Mouse (Mus musculus) B cell, adult 2 months (primary cell): ENCODE measurements at regions not wholly inside any gene's neighbourhood (a gene's known extent, or its start where the extent isn't known, plus 50 kb on each side); places are given as distances from the start of the nearest gene placed in this dataset.
A peak's percentile ranks its signal among the peaks of the same experiment; 100 is the strongest.

Experiments
- DNase-seq, 2 experiments: peaks; one replicate each; pipeline ENCODE4 v3.0.0; 2022

DNA sequence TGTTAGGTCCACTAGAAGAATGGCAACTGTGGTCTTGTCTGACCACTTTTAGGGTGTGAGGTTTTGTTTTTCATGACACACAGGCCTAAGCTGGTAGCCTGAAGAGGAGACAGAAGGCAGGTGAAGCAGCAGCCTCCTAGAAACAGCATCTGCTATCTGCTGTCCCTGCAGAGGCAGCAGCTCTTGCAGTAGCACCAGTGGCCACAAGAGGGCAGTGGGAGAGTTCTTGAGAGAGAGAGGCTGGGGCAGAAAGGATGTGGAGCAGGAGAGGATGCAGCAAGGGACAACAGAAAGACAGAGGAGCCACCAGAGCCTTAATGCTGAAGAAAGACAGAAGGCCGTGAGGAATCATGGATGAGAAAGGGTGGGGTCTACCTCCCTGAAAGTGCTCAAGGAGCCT, 88.1 kb upstream of the Usp51 start:
- DNase-seq = peak; percentile 58 to 59

DNA sequence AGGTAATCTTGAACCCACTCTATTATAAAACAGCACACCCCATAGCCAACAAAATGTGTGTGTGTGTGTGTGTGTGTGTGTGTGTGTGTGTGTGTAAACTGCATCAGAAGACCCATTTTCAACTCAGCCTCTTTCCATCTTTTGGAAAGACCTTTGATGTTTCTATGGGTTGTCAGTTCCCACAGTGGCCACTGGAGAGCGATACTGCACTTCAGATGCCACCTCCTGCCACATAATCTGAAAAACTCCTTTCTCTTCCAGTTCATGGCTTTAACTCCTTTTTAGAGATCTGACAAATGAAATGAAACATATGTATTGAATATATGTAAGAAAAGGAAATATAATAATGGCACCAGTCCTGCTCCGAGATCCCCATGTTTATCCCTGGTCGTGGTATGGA, 79.3 kb upstream of the Usp51 start:
- no peak for DNase-seq

DNA sequence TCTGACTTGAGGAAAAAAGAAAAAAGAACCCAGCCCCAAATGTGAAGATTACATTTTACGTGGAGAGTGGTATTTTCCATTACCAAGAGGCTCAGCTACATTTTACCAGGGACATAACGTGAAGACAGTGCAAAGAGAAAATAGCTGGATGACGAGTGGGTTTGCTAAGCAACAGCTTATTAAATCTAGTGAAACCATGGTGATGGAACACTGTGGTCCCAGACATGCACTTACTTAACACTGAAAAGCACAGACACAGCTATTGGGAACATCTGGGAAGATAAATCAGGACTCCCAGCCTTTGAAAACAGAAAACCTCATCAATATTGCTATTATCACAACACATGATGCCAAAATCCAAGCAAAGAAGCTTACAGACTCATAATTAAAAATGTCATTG, 60.1 kb upstream of the Usp51 start:
- no peak for DNase-seq
